26 mouse cellular contexts compared by ENCODE assay signal in genomic region chr2:154597399-154597798, GRCm38 (mm10). TPM values are rescaled to one million over a fixed set of nuclear protein-coding genes. Genes with fewer than 3 reads are reported as not detected.
"Had no signal": no experiment of that assay in that cellular context is flagged by ENCODE, and none has a peak within 500 bp of the region (broad histone marks: within the 10 kb centered on the region; RNA-seq: fewer than 3 reads in every experiment).

No protein-coding gene starts in this region.

- DNase-seq: kidney, adult 2 months; kidney, postnatal 10 days; kidney, postnatal 36 days; liver, embryonic 13.5 days; lung, adult 2 months; lung, postnatal 14 days; lung, postnatal 4 days; midbrain, embryonic 14.5 days; retina, postnatal 1 day; right cerebral cortex, postnatal 25 days; thymus, postnatal 25 days had no signal

- H3K4me3 ChIP-seq: kidney, embryonic 15.5 days; liver, embryonic 13.5 days; myocyte; neural tube, embryonic 13.5 days; stomach, embryonic 15.5 days had no signal

- H3K4me2 ChIP-seq: kidney, embryonic 15.5 days; liver, embryonic 13.5 days; midbrain, embryonic 11.5 days; neural tube, embryonic 13.5 days; stomach, embryonic 15.5 days had no signal

- ATAC-seq: intestine, postnatal 0 days had no signal

- H3K27ac ChIP-seq: kidney, embryonic 15.5 days; liver, embryonic 13.5 days; neural tube, embryonic 13.5 days; stomach, embryonic 15.5 days had no signal

- H3K9me3 ChIP-seq: kidney, embryonic 15.5 days; liver, embryonic 13.5 days; neural tube, embryonic 13.5 days; stomach, embryonic 15.5 days had no signal

- H3K27me3 ChIP-seq: kidney, embryonic 15.5 days; liver, embryonic 13.5 days; neural tube, embryonic 13.5 days; stomach, embryonic 15.5 days had no signal

- H3K9ac ChIP-seq: kidney, embryonic 15.5 days; liver, embryonic 13.5 days; neural tube, embryonic 13.5 days; stomach, embryonic 15.5 days had no signal

RNA-seq across cellular contexts. Expression of gene 4930519P11Rik, which starts 15.8 kb away (rescaled TPM):
- total RNA-seq: layer of hippocampus, adult 18-20 months; layer of hippocampus, postnatal 14 days; left cerebral cortex, adult 18-20 months; left cerebral cortex, postnatal 25 days; liver, adult 2 months; megakaryocyte-erythroid progenitor cell, adult 5-6 weeks; midbrain, postnatal 0 days had no signal
- polyA plus RNA-seq: kidney, embryonic 15.5 days; liver, embryonic 13.5 days; lung, embryonic 16.5 days had no signal

RNA-seq across cellular contexts. Expression of gene Necab3, which starts 38.7 kb away (rescaled TPM):
- total RNA-seq: neutrophil, adult 5-6 weeks had no signal
